Mouse (Mus musculus): Measurements from ENCODE around the gene Mocs2. TPM values are rescaled to one million over a fixed set of nuclear protein-coding genes. Genes with fewer than 3 reads are reported as not detected.
A peak's percentile ranks its signal among the peaks of the same experiment; 100 is the strongest.

The Mocs2 gene
- total RNA-seq, 2 experiments from 2014 or later = 31.9 to 42.1 TPM

DNA sequence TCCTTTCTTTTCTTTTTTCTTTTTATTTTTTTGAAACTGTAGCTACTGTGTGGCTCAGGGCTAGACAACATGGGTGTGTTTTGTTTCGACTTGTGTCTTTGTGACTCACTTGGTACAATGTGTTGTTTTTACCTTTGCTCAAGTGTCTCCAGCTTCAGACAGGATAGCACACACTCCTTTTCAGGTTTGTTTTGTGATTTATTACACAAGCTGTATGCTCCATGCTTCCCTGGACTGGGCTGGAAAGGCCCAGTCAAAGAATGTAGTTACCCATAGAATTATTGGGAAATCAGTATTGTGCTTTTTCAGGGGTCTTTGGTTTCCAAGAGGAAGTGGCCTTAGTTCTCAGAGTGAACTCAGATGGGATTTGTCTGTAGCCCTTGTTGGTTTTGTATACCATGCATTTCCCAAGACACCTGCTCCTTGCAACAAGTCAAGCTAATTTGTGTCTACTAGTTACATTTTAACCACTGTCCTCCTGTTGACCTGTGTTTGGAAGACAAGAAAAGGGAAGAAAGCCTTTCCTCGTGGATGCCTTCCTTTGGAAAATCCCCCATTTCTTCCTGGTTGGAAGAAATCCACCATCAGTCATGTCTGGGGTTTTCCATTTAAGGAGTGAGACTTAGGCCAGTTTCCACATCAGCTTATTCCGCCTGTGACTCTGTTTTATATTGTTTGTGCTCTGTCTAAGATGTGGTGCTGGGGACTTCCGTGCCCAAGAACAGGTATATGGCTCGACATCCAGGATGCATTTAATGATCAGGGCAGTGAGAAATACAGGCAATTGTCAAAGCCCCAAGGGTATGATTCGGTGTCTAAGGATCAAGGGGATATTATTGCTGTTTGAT, 34.5 kb downstream of the Mocs2 start:
- intact Hi-C loops (cut with DNase I) = no loop called here
- DNase-seq = no peak

GRCm38 (mm10) chr13:114853152-114853551, 35.1 kb downstream of the Mocs2 start:
- DNase-seq = no peak
- intact Hi-C loops (cut with DNase I) = no loop called here

- no peak for DNase-seq
- intact Hi-C loops (cut with DNase I) = no loop called here
Observed at GRCm38 (mm10) chr13:114854023-114854422, 36.0 kb downstream of the Mocs2 start.

DNA sequence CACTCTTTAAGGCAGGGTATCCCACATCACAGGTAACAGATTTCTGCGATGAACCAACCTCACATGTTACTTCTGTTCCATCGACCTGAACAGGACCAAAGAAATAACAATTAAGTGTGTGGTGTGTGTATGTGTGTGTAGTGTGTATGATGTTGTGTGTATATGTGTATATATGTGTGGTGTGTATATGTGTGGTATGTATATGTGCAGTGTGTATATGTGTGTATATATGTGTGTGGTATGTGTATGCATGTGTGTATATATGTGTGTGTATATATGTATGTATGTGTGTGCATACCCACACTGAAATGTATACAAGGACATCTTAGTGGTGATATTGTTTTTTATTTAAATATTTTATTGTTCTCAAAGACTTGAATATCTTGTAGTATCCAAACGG, 36.4 kb downstream of the Mocs2 start:
- DNase-seq = no peak
- intact Hi-C loops (cut with DNase I) = no loop called here

DNA sequence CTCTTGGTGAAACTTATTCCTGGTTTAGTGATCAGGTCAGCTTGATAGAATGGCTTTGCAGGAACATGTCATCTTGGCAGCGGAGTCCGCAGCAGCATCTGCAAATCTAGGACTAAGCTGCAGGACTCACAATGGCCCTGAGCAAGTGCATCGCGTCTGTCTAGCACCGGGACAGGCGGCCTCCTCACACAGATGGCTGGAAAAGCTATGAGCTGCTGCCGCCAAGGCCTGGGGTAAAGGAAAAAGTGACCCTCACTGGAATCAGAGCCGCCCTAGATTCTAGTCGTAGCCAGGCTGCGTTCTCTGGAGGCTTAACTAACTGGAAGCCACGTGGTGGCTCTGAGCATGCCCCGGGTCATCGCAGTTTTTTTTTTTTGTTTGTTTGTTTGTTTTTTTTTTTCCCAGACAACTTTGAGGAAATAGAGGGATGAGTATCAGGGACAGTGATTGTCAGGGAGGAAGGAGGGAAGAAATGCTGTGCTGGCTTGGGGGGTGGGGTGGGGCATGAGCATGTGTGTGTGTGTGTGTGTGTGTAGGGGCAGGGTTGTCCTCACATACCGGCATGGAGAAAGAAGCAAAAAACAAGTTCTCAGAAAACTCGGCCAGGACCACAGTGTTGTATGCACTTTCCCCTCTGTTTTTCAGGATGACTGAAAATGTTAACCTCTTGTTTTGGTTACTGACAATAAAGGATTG, 37.7 kb downstream of the Mocs2 start:
- intact Hi-C loops (cut with DNase I) = no loop called here
- peak; percentile 24 to 27 for DNase-seq

- intact Hi-C loops (cut with DNase I) = no loop called here
- DNase-seq = no peak
Observed at GRCm38 (mm10) chr13:114856269-114856627, 38.2 kb downstream of the Mocs2 start.

DNA sequence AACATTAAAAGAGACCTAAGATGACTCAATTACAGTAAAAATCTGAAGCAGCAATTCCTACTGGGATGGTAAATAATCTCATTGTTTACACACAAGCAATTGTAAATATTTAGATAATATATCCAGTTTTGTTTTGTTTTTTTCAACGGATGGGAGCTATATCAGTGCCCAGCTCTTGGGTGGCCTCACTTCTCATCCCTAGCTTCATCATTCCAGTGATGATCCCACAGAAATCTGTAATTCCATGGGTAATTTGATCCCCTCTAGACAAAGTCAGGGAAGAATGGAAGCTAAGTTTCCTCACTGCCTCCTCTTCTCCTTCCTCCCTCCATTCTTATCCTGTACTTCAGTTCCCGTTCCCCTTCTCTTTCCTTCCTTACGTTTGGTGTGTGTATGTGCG, 39.5 kb downstream of the Mocs2 start:
- DNase-seq = no peak
- intact Hi-C loops (cut with DNase I) = no loop called here

- intact Hi-C loops (cut with DNase I) = no loop called here
- DNase-seq = no peak
Observed at GRCm38 (mm10) chr13:114874738-114875137, 56.7 kb downstream of the Mocs2 start.

DNA sequence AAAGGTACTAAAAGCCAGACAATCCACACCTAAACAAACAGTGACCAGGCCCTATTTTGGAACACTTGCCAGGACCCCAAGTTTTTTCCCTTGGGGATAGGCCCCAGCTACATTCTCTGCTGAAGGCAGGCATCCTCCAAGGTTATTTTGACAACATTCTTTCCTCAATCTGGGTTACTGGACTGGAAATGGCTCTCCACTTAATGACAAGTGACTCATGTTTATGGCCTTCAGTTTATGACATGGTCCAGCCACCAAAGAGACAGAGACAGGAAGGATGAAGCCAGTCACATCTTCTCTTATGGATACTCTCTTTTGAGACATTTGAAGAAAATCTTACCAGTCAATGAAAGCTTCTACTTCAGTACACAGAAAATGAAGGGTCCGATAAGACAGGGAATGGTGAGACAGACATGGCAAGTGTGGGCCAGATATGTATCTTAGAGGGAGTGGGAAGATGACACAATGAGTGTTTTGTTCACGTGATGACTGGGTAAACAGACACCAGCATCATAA, 58.0 kb downstream of the Mocs2 start:
- no peak for DNase-seq
- intact Hi-C loops (cut with DNase I) = no loop called here

DNA sequence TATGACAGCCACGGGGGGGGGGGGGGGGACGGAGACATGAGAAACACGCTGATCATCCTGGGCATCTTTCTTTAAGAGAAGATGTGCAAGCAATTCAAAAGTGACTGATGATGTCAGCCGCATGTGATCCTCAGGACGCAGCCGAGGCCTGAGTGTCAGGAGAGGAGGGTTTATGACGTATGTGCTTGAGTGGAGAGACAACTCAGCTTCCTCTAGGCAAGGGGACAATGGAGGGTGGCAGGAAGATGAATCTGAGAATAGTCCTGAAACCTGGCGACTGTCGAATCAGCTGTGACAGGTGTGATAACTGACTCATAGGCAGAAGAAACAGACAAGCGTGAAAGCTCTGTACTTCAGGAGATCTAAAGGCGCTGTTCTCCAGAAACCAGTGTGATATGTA, 60.6 kb downstream of the Mocs2 start:
- intact Hi-C loops (cut with DNase I) = no loop called here
- DNase-seq = no peak

Other genes with a start within 250 kb of the Mocs2 start
- 1 to 10 TPM in 1 of 2 experiments, under 1 TPM in 1; 0.39 to 1.2 TPM for gene Itga2, start 113.9 kb downstream of the Mocs2 start, total RNA-seq (2021)

Measured in heart, postnatal 36 days (tissue).